Mouse (Mus musculus) bone marrow, adult 2 months (tissue): ENCODE measurements around the gene Gak.

Experiments
- CTCF ChIP-seq: fragments of 200-500 bp; IDR thresholded peaks from 2 replicates; pipeline ENCODE4 v1.5.1; 2011; ENCODE audit warnings: low read length, control low read depth; ENCODE audit not compliant: control insufficient read depth, insufficient read depth
- POLR2A ChIP-seq: fragments of 200-500 bp; IDR thresholded peaks from 2 replicates; pipeline ENCODE4 v1.6.1; 2011; ENCODE audit warnings: low read depth, mild to moderate bottlenecking, control low read depth, low read length, borderline replicate concordance; ENCODE audit not compliant: control insufficient read depth

DNA sequence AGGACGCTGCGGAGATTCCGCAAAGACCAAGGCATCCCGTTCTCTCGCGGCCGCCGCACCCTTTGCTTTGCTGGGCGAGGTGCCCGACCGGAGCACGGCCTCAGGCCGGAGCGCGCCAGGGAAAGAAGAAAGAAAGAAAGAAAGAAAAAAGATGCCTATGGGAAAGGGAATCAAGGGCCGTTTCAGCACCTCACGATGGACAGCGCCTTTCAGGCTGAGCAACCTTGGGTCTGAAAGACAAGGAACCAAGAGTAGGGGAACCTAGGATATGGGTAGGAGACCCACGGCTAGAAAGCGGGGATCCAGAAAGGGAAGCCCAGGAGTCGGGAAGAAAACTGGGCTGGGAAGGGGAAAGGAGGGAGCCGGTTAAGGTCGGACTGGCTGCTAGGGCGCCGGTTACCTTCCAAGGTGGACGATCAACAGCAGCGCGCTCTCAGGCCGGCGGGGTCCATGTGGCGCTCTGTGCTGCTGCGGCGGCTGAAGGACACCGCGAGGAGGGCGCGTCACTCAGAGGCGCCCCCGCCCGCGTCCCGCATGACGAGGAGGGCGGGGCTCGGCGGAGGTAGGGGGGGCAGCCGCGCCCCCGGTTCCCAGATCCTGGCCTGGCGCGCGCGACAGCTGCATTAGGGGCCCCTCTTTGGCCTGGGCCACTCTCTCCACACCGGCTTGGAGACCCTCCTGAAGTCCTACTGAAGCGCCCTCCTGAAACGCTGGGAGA is 79.9 kb downstream of the Gak start, which contains the start of gene Cplx1:
- TF ChIP-seq POLR2A (no peak), CTCF (no peak)
